Mouse (Mus musculus): ENCODE data around the gene Nudt9. TPM values are rescaled to one million over a fixed set of nuclear protein-coding genes. Genes with fewer than 3 reads are reported as not detected.

Gene Nudt9
- total RNA-seq, 1 experiment from 2014 or later: 56.5 TPM

- DNase-seq: no peak
Observed at GRCm38 (mm10) chr5:104036686-104037085, 9.4 kb upstream of the Nudt9 start.

GRCm38 (mm10) chr5:104039154-104039932 lies 6.8 kb upstream of the Nudt9 start:
- peak; percentile 56 for DNase-seq

DNA sequence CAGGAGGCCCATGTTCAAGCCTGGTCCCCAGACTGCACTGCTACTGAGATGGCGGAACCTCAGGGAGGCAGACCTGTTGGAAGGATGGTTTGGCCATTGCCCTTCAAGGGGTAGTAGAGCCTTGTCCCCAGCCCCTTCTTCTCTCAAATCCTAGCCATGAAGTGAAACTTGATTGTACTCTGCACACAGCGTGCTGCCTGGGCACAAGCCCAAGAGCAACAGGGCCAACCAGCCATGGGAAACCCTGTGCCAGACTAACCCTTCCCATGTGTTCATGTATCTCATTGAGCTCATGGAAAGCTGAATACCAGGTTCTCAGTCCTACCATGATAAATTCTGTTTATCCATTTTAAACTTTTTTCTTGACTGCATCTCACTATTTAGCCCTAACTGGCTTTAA lies 3.2 kb upstream of the Nudt9 start:
- DNase-seq: peak; percentile 32

GRCm38 (mm10) chr5:104043704-104044103 lies 2.4 kb upstream of the Nudt9 start:
- no peak for DNase-seq

DNA sequence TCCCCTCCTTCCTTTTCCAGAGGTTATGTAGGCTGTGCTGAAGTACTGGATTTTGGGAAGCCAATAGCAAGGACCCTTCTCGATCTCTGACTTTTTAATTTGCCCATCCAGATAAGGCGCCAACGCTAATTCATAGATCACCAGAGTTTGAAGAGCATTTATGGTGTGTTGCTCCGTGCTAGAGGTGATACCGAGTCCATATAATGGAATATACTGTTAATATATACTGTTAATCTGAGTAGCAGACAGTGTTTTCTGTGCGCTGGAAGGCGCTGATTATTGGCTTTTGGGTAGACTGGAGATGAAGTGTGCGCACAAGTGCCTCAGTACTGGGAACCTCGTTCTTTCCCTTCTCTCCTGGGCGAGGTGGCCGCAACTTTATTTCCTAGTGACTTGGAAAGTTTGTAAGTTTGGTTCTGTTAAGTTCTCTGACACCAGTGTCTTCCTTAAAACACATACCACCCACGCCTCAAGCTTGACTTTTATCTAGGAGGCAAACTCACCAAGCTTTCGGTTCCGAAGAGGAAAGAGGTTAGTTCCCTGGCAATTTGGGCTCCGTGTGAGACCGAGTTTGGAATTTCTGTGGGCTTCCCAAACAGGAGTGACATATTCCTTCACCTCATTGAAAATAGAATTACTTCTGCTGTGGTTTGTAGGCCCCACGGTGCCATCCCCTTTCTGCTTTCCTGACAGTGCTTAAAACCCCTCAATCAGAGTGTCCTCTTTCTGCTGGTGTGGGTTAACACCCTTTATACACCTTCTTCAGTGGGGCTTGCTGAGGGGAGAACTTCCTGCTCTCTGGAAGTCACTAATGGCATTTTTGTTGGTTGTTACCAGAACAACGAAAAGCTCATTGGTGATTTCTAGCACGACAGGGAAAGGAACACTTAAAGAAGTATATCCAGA lies 1.3 kb downstream of the Nudt9 start:
- DNase-seq: peak; percentile 11

GRCm38 (mm10) chr5:104048139-104048538 lies 2.0 kb downstream of the Nudt9 start:
- no peak for DNase-seq

- peak; percentile 54 for DNase-seq
Observed at GRCm38 (mm10) chr5:104052956-104053355, 6.8 kb downstream of the Nudt9 start.

- DNase-seq: no peak
Observed at GRCm38 (mm10) chr5:104054938-104055337, 8.8 kb downstream of the Nudt9 start.

GRCm38 (mm10) chr5:104055816-104056215 lies 9.7 kb downstream of the Nudt9 start:
- DNase-seq: no peak

- DNase-seq: no peak
Observed at GRCm38 (mm10) chr5:104056295-104056694, 10.2 kb downstream of the Nudt9 start.

GRCm38 (mm10) chr5:104058021-104058420 lies 11.9 kb downstream of the Nudt9 start:
- peak; percentile 82 for DNase-seq

- DNase-seq: no peak
Observed at GRCm38 (mm10) chr5:104059628-104060027, 13.5 kb downstream of the Nudt9 start.

DNA sequence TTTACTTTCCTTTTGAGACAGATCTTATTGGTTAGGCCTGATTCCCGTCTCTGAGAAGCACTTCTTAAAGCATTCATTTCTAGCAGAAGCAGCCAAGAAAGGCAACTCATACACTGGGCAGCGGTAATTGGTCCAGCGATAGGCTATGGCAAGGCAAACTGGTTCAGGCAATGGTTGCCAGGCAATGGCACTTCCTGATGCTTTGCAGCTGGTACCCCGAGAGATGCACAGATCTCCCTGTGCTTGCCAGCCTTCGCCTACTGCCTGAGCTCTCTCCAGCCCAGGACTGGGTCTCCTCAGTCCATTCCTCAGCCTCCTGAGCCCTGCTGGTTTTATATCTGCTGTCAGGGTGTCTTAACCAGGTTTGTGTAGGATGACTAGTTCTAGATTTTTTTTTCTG lies 14.3 kb downstream of the Nudt9 start:
- DNase-seq: no peak

DNA sequence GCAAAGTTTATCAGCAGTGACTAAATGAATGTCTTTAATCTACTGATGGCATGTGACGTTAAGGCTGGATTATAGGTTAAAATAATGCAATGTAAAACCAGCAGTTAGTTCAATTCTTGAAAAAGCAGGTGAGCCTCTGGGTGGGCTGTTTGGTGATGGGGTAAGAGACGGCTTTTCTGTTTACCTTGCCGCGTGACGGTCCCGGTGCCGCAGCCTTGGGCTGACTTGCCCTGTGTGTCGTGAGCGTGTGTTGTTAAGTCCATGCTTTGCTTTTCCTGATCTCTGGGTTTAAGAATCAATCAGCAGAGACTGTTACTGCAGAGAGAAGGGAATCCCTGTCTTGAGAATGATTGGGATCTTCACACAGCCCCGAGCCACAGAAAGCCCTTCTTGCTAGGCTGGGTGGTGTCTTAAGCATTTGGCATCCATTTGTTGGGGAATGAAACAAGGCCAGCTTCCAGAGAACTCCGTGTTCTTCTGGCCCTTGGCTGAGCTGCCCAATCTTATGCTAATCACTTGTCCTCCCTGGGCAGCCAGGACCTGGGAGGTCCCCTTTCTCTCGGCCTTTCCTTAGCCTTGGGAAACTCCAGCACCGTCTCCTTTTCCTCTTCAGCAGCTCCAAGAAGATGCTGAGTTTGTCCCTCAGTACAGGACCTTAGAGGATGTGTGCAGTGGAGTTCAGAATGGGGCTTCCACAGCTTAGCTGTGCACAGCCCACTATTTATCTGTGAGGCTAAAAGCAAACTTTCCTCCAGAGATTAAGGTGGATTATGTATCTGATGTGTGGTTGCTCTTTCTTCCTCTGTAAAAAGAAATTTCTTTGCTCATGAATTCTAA lies 16.0 kb downstream of the Nudt9 start:
- no peak for DNase-seq

DNA sequence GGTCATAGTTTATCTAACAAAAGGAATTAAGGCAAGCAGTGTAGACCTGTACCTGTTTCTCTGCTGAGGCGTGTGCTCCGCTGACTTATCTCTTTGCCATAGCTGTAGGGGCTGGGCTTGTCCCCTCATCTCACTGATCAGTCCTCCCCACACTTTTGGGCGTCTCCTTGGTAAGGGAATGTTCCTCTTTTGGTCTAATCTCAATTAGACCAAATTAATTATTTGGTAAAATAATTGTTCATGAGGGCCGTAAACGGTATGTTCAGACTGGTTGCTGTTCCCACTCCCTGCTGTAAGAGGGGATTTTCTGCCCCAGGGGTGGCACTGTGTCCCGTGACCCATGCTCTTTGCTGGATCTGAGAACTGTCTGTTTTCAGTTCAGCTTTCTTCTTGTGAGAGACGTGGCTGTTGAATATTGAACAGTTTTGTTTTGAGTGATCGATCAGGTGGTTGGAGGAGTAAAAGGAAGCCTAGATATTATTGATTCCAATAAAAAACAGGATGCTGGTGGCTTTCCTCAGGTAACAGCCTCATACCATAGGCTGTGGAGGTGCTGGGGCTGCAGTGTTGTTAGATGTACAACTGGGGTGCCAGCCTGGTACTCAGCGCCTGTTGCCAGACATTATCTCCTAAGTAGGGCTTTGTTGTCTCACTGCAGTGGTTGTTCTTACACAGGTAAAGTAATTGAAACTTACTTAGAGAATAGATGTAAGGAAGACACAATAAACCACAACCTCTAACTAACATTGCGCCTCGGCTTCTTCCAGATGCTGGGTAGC lies 16.9 kb downstream of the Nudt9 start:
- DNase-seq: no peak

DNA sequence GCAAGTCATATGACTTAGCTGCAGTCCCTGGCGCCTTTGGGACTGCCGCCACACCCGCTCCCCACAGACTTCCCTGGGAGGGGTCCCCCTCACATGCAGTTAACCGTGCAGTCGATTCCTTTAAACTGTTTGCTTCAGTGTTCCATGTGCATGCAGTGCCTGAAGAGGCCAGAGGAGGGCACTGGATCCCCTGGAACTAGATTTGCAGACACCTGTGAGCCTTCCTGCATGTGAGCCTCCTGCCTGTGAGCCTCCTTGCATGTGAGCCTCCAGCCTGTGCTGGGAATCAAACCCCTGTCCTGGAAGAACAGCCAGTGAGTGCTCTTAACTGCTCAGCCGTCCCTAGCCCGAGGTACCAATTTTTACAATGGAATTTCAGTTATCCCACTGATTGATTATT lies 22.6 kb downstream of the Nudt9 start:
- peak; percentile 36 for DNase-seq

GRCm38 (mm10) chr5:104071048-104071447 lies 24.9 kb downstream of the Nudt9 start:
- DNase-seq: no peak

DNA sequence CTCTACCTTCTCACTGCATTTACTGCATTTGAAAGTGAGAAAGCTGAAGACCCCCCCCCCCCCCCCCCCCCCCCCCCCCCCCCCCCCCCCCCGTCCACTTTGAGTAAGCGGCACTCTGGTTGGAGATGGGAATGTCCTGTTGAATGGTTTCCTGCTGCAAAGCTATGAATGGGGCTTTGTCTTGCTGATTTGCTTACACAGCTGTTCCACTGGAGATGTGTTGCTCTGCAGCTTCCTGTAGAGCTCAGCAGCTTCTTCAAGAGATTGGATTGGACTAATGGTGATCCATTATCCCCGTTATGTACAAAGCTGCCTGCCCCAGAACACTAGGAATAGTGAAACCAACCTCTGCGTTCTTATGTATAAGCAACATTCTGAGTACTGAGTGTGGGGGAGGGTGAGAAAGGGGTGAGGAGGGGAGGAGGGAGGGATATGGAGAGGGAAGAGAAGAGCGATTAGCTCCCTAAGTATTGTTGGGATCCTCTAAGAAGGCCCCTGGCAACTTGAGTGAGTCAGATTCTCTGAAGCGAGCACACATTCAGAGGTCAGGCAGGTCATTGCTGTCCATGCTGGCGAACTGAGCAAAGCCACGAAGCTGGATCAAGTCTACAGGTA lies 26.3 kb downstream of the Nudt9 start:
- no peak for DNase-seq

GRCm38 (mm10) chr5:104073602-104074001 lies 27.5 kb downstream of the Nudt9 start:
- DNase-seq: no peak

GRCm38 (mm10) chr5:104074388-104074787 lies 28.3 kb downstream of the Nudt9 start:
- peak; percentile 80 for DNase-seq

- DNase-seq: no peak
Observed at GRCm38 (mm10) chr5:104076361-104076760, 30.3 kb downstream of the Nudt9 start.
